22 mouse cellular contexts compared by ENCODE assay signal in genomic region chr17:28116335-28116734, GRCm38 (mm10). TPM values are rescaled to one million over a fixed set of nuclear protein-coding genes. Genes with fewer than 3 reads are reported as not detected.
DNase-seq lines count a peak whose midpoint lies in the region; ATAC-seq and TF ChIP-seq lines count a peak whose summit lies in the region.
"Had no signal": no experiment of that assay in that cellular context is flagged by ENCODE, and none has a peak within 500 bp of the region (broad histone marks: within the 10 kb centered on the region; RNA-seq: fewer than 3 reads in every experiment).

No protein-coding gene starts in this region.

- H3K4me2 ChIP-seq in neural tube, embryonic 11.5 days (ENCODE audit: low read depth) = no peak overlapping the region
- no peak overlapping the region for H3K4me2 ChIP-seq in forebrain, postnatal 0 days (ENCODE audit: low read depth)
- no peak overlapping the region for H3K4me2 ChIP-seq in midbrain, embryonic 12.5 days (replicated peaks)
- no peak overlapping the region for H3K4me2 ChIP-seq in neural tube, embryonic 14.5 days (ENCODE audit: low read depth, low read length)
- H3K4me2 ChIP-seq: embryonic facial prominence, embryonic 15.5 days; heart, embryonic 11.5 days; liver, embryonic 15.5 days had no signal

- H3K27ac ChIP-seq in neural tube, embryonic 11.5 days (ENCODE audit: low read depth, low read length) = no peak overlapping the region
- H3K27ac ChIP-seq in forebrain, postnatal 0 days (ENCODE audit: low read depth, low read length) = no peak overlapping the region
- peak overlapping the region; percentile 46; the same call in 1 of the 2 replicates for H3K27ac ChIP-seq in midbrain, embryonic 12.5 days (replicated peaks)
- no peak overlapping the region for H3K27ac ChIP-seq in neural tube, embryonic 14.5 days (ENCODE audit: low read depth, low read length)
- no peak overlapping the region for H3K27ac ChIP-seq in thymus, adult 2 months (ENCODE audit: control insufficient read depth, insufficient read depth, low read length)
- H3K27ac ChIP-seq: embryonic facial prominence, embryonic 15.5 days; liver, embryonic 15.5 days had no signal

- peaks cover 2% of the 10 kb centered on the region; the same call in 1 of the 2 replicates for H3K4me1 ChIP-seq in neural tube, embryonic 11.5 days (ENCODE audit: control insufficient read depth, insufficient read depth, low read length)
- no peaks in the 10 kb centered on the region for H3K4me1 ChIP-seq in forebrain, postnatal 0 days (ENCODE audit: insufficient read depth)
- H3K4me1 ChIP-seq in midbrain, embryonic 12.5 days = peaks cover 7% of the 10 kb centered on the region
- H3K4me1 ChIP-seq in neural tube, embryonic 14.5 days (ENCODE audit: control insufficient read depth, insufficient read depth, low read length) = no peaks in the 10 kb centered on the region
- H3K4me1 ChIP-seq in thymus, adult 2 months (replicated peaks; ENCODE audit: control insufficient read depth, insufficient read depth, low read length) = peaks cover 5% of the 10 kb centered on the region
- H3K4me1 ChIP-seq: liver, embryonic 15.5 days had no signal

- no peaks in the 10 kb centered on the region for H3K36me3 ChIP-seq in neural tube, embryonic 11.5 days (ENCODE audit: control insufficient read depth, insufficient read depth, low read length)
- H3K36me3 ChIP-seq in forebrain, postnatal 0 days (ENCODE audit: insufficient read depth) = no peaks in the 10 kb centered on the region
- 0 out of 2 replicates have a peak, but pooled peaks cover 4% of the 10 kb centered on the region for H3K36me3 ChIP-seq in midbrain, embryonic 12.5 days
- no peaks in the 10 kb centered on the region for H3K36me3 ChIP-seq in neural tube, embryonic 14.5 days (ENCODE audit: control insufficient read depth, insufficient read depth, low read length)
- no peaks in the 10 kb centered on the region for H3K36me3 ChIP-seq in thymus, adult 2 months (ENCODE audit: control insufficient read depth, insufficient read depth, low read length)
- H3K36me3 ChIP-seq: embryonic facial prominence, embryonic 15.5 days; liver, embryonic 15.5 days had no signal

- no peaks in the 10 kb centered on the region for H3K27me3 ChIP-seq in neural tube, embryonic 11.5 days (ENCODE audit: control insufficient read depth, insufficient read depth, low read length)
- H3K27me3 ChIP-seq in forebrain, postnatal 0 days (ENCODE audit: insufficient read depth, low read length) = no peaks in the 10 kb centered on the region
- H3K27me3 ChIP-seq in midbrain, embryonic 12.5 days = no peaks in the 10 kb centered on the region
- no peaks in the 10 kb centered on the region for H3K27me3 ChIP-seq in neural tube, embryonic 14.5 days (ENCODE audit: control insufficient read depth, insufficient read depth, low read length)
- H3K27me3 ChIP-seq in thymus, adult 2 months (ENCODE audit: control insufficient read depth, insufficient read depth, low read length) = no peaks in the 10 kb centered on the region
- H3K27me3 ChIP-seq: embryonic facial prominence, embryonic 15.5 days had no signal

- TF ChIP-seq CTCF in forebrain, postnatal 0 days (IDR thresholded peaks at IDR 0.05; ENCODE audit: low read depth) = no peak
- TF ChIP-seq CTCF in thymus, adult 2 months (IDR thresholded peaks at IDR 0.05; ENCODE audit: borderline replicate concordance, control insufficient read depth, extremely low read depth, insufficient read depth, low read length, poor library complexity) = no peak

- TF ChIP-seq POLR2A in thymus, adult 2 months (IDR thresholded peaks at IDR 0.05; ENCODE audit: control insufficient read depth, extremely low read depth, insufficient read depth, low read length, poor library complexity) = no peak

- H3K9me3 ChIP-seq in neural tube, embryonic 11.5 days (ENCODE audit: control insufficient read depth, low read length) = no peaks in the 10 kb centered on the region
- H3K9me3 ChIP-seq in forebrain, postnatal 0 days (ENCODE audit: low read length) = no peaks in the 10 kb centered on the region
- no peaks in the 10 kb centered on the region for H3K9me3 ChIP-seq in midbrain, embryonic 12.5 days
- H3K9me3 ChIP-seq in neural tube, embryonic 14.5 days (ENCODE audit: control insufficient read depth, low read length) = no peaks in the 10 kb centered on the region
- H3K9me3 ChIP-seq: embryonic facial prominence, embryonic 15.5 days; liver, embryonic 15.5 days had no signal

- WGBS in neural tube, embryonic 11.5 days = 63% methylated on average over 9 of the region's 9 CpGs
- 25% methylated on average over 9 of the region's 9 CpGs for WGBS in forebrain, postnatal 0 days
- WGBS in midbrain, embryonic 12.5 days = 53% methylated on average over 9 of the region's 9 CpGs
- 39% methylated on average over 9 of the region's 9 CpGs for WGBS in neural tube, embryonic 14.5 days
- 84% methylated on average over 9 of the region's 9 CpGs for WGBS in thymus, adult 2 months

- ATAC-seq in neural tube, embryonic 11.5 days (ENCODE audit: insufficient read depth, low FRiP score, low TSS enrichment) = peak; percentile 48; the same call in 1 of the 2 replicates
- ATAC-seq in forebrain, postnatal 0 days = peak; percentile 53; the same call in 1 of the 2 replicates
- ATAC-seq in midbrain, embryonic 12.5 days (ENCODE audit: low FRiP score, low read depth) = no peak
- ATAC-seq in neural tube, embryonic 14.5 days (ENCODE audit: low read depth) = peak; percentile 28; the same call in 1 of the 2 replicates

- peak; percentile 38 for DNase-seq in neural tube, embryonic 11.5 days (ENCODE audit: low spot score)
- DNase-seq in neural tube, embryonic 10.5 days (ENCODE audit: extremely low spot score, low spot score) = no peak
- peak; percentile 21 for DNase-seq in forebrain, postnatal 0 days
- no peak for DNase-seq in thymus, adult 2 months
- DNase-seq in frontal cortex, postnatal 36 days (ENCODE audit: low spot score in 2 of 2) = no peak
- no peak for DNase-seq in liver
- DNase-seq: B cell, adult 2 months; cerebellum, postnatal 14 days; heart, postnatal 10 days; kidney, adult 2 months; kidney, postnatal 25 days; lung, postnatal 10 days; retina, postnatal 1 day; right cerebral cortex, postnatal 4 days; thymus, postnatal 14 days had no signal

- H3K4me3 ChIP-seq in neural tube, embryonic 11.5 days (ENCODE audit: low read depth, low read length) = no peak overlapping the region
- no peak overlapping the region for H3K4me3 ChIP-seq in forebrain, postnatal 0 days (ENCODE audit: low read depth, low read length)
- H3K4me3 ChIP-seq in midbrain, embryonic 12.5 days = no peak overlapping the region
- no peak overlapping the region for H3K4me3 ChIP-seq in neural tube, embryonic 14.5 days (ENCODE audit: low read depth, low read length)
- H3K4me3 ChIP-seq in thymus, adult 2 months (ENCODE audit: control insufficient read depth, insufficient read depth, low read length) = no peak overlapping the region
- H3K4me3 ChIP-seq: embryonic facial prominence, embryonic 15.5 days; liver, embryonic 15.5 days had no signal

- no peak overlapping the region for H3K9ac ChIP-seq in neural tube, embryonic 11.5 days (ENCODE audit: low read length)
- no peak overlapping the region for H3K9ac ChIP-seq in forebrain, postnatal 0 days
- no peak overlapping the region for H3K9ac ChIP-seq in midbrain, embryonic 12.5 days (replicated peaks)
- no peak overlapping the region for H3K9ac ChIP-seq in neural tube, embryonic 14.5 days (replicated peaks; ENCODE audit: low read depth, low read length)
- H3K9ac ChIP-seq: embryonic facial prominence, embryonic 15.5 days; liver, embryonic 15.5 days had no signal

RNA-seq across cellular contexts. Expression of gene Scube3, which starts 25.6 kb away (rescaled TPM):
- polyA plus RNA-seq in neural tube, embryonic 11.5 days (2014; fragmentation: Nextera tagmentation; extraction: Ambion mirVana) = 8.7 and 9.4 TPM in 2 replicates
- 16.3 and 16.7 TPM in 2 replicates for total RNA-seq in forebrain, postnatal 0 days (2014; rRNA removed)
- polyA plus RNA-seq in forebrain, postnatal 0 days (2015; fragmentation: Nextera tagmentation; extraction: Ambion mirVana) = 3.1 and 3.2 TPM in 2 replicates
- polyA plus RNA-seq in midbrain, embryonic 12.5 days (2016; fragmentation: Nextera tagmentation; extraction: Ambion mirVana) = 9.7 and 10.7 TPM in 2 replicates
- 4.7 and 6.3 TPM in 2 replicates for polyA plus RNA-seq in neural tube, embryonic 14.5 days (2014; fragmentation: Nextera tagmentation; extraction: Ambion mirVana)
- polyA plus RNA-seq in thymus, adult 2 months (2012; rRNA removed) = 1.6 and 3.0 TPM in 2 replicates

RNA-seq across cellular contexts. Expression of gene Tcp11, which starts 35.9 kb away (rescaled TPM):
- 0.69 and 0.76 TPM in 2 replicates for polyA plus RNA-seq in neural tube, embryonic 11.5 days (2014; fragmentation: Nextera tagmentation; extraction: Ambion mirVana)
- 4.3 and 7.2 TPM in 2 replicates for total RNA-seq in forebrain, postnatal 0 days (2014; rRNA removed)
- 1.7 and 2.9 TPM in 2 replicates for polyA plus RNA-seq in forebrain, postnatal 0 days (2015; fragmentation: Nextera tagmentation; extraction: Ambion mirVana)
- 1.4 and 1.9 TPM in 2 replicates for polyA plus RNA-seq in midbrain, embryonic 12.5 days (2016; fragmentation: Nextera tagmentation; extraction: Ambion mirVana)
- 0.79 and 1.7 TPM in 2 replicates for polyA plus RNA-seq in neural tube, embryonic 14.5 days (2014; fragmentation: Nextera tagmentation; extraction: Ambion mirVana)
- polyA plus RNA-seq in thymus, adult 2 months (2012; rRNA removed) = 3.3 and 5.0 TPM in 2 replicates
- total RNA-seq: adrenal gland, adult 18-20 months; gastrocnemius, adult 18-20 months had no signal

Comparison
In these comparisons a context has a peak if more than half of its experiments do, and no peak if none do; other contexts are left out.
1. DNase-seq: peak in neural tube, embryonic 11.5 days (single experiment) and forebrain, postnatal 0 days (single experiment); none in neural tube, embryonic 10.5 days (single experiment), thymus, adult 2 months (single experiment), frontal cortex, postnatal 36 days (0 of 2) and liver (single experiment).